Mouse (Mus musculus) thymus, adult 2 months (tissue): ENCODE data around the gene C2cd2. TPM values are rescaled to one million over a fixed set of nuclear protein-coding genes. Genes with fewer than 3 reads are reported as not detected.

Experiments
- DNase-seq: peaks from one replicate; pipeline ENCODE4 v3.0.0; 2021
- H3K27ac ChIP-seq: fragments of 200-500 bp; 2 replicates; pipeline ENCODE4 v1.5.1; 2012; ENCODE audit warnings: low read length, control low read depth; ENCODE audit not compliant: control insufficient read depth, insufficient read depth
- H3K27me3 ChIP-seq: fragments of 200-500 bp; 2 replicates; pipeline ENCODE4 v1.6.1; 2012; ENCODE audit warnings: mild to moderate bottlenecking, low read length, moderate library complexity, mixed read lengths; ENCODE audit not compliant: control insufficient read depth, insufficient read depth
- H3K36me3 ChIP-seq: fragments of 200-500 bp; 2 replicates; pipeline ENCODE4 v1.6.1; 2012; ENCODE audit warnings: mild to moderate bottlenecking, low read length, moderate library complexity; ENCODE audit not compliant: control insufficient read depth, insufficient read depth
- H3K4me1 ChIP-seq: fragments of 200-500 bp; replicated peaks from 2 replicates; pipeline ENCODE4 v1.6.1; 2012; ENCODE audit warnings: low read length; ENCODE audit not compliant: control insufficient read depth, insufficient read depth
- H3K4me3 ChIP-seq: fragments of 200-500 bp; 2 replicates; pipeline ENCODE4 v1.5.1; 2012; ENCODE audit warnings: mild to moderate bottlenecking, low read length, control low read depth, moderate library complexity; ENCODE audit not compliant: control insufficient read depth, insufficient read depth
- CTCF ChIP-seq: fragments of 200-500 bp; IDR thresholded peaks from 2 replicates; pipeline ENCODE4 v1.5.1; 2012; ENCODE audit warnings: mild to moderate bottlenecking, control low read depth, low read length, moderate library complexity, borderline replicate concordance; ENCODE audit not compliant: control insufficient read depth, poor library complexity, insufficient read depth; ENCODE audit errors: extremely low read depth
- POLR2A ChIP-seq: fragments of 200-500 bp; IDR thresholded peaks from 2 replicates; pipeline ENCODE4 v1.6.1; 2012; ENCODE audit warnings: mild to moderate bottlenecking, low read length, control low read depth, moderate library complexity; ENCODE audit not compliant: control insufficient read depth, poor library complexity, insufficient read depth; ENCODE audit errors: extremely low read depth
- WGBS: fragments of 180-500 bp; shearing (Covaris S2); methylation state at CpG from one replicate; pipeline ENCODE4 v1.1.7; 2018; 5-methylcytosine and 5-hydroxymethylcytosine counted together
- polyA plus RNA-seq: library from polyadenylated mRNA; depleted of rRNA; stranded (reverse); fragments of >200 nt; gene quantifications from 2 replicates; pipeline ENCODE4 v1.2.3, GENCODE M21; 2012

The C2cd2 gene
- polyA plus RNA-seq, 1 experiment, result 11.7 TPM

GRCm38 (mm10) chr16:97927331-97927938, 35.0 kb downstream of the C2cd2 start:
- Histone ChIP-seq H3K27ac (no peak overlapping the region), H3K36me3 (no peaks in the 10 kb centered on the region), H3K27me3 (no peaks in the 10 kb centered on the region), H3K4me1 (0 out of 2 replicates have a peak, but pooled peaks cover 3% of the 10 kb centered on the region), H3K4me3 (no peak overlapping the region)
- no peak for DNase-seq
- TF ChIP-seq POLR2A, result no peak
- TF ChIP-seq CTCF, result no peak
- 80% methylated on average over 3 of the region's 3 CpGs for WGBS

DNA sequence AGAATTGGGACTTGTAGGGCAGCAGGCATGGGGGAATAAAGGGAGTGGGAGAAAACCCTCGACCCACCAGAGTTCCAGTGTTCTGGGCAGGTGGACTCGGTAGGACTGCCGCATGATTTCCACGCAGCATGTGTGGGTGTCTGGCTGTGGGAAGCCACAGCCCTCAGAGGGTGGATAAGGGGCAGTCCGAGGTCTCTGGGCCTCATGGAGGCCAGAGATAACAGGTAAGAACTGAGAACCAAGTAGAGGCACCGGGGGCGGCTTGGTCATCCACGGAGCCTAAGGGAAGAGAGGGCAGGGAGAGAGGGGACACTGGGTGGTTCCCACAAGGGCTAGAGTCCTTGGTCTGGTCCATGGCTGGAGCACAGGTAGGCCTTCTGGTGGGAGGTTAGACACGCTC, 36.0 kb downstream of the C2cd2 start:
- no peak for DNase-seq
- no peaks in the 10 kb centered on the region for H3K27me3 ChIP-seq
- 88% methylated on average over 9 of the region's 9 CpGs for WGBS
- no peak overlapping the region for H3K4me3 ChIP-seq
- no peak overlapping the region for H3K27ac ChIP-seq
- peaks cover 6% of the 10 kb centered on the region; the same call in 1 of the 2 replicates for H3K4me1 ChIP-seq
- H3K36me3 ChIP-seq, result no peaks in the 10 kb centered on the region
- no peak for TF ChIP-seq POLR2A
- TF ChIP-seq CTCF, result no peak

DNA sequence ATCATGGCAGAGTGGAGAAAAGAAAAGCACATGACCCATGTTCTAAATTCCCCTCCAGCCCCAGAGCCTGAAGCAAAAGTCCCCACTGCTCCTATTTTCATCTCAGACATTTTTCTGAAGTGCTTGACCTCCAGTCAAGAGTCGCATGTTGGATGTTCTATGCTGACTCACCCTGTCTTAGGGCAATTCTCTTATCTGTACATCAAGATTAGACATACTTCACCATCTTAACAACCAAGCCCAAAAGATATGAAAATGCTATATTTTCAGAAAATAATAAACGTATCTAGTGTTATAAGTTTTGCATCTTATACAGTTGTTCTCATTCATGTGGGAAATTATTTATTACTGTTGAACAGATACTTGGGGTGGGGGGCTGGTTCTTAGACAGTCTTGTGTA, 36.6 kb downstream of the C2cd2 start:
- WGBS, result 82% methylated on average over 2 of the region's 2 CpGs
- TF ChIP-seq POLR2A (no peak), CTCF (no peak)
- Histone ChIP-seq H3K27ac (no peak overlapping the region), H3K27me3 (no peaks in the 10 kb centered on the region), H3K4me1 (peaks cover 6% of the 10 kb centered on the region; the same call in 1 of the 2 replicates), H3K4me3 (no peak overlapping the region), H3K36me3 (no peaks in the 10 kb centered on the region)
- DNase-seq, result no peak

- no peak for DNase-seq
- no peaks in the 10 kb centered on the region for H3K27me3 ChIP-seq
Measured at GRCm38 (mm10) chr16:97923700-97924099, 38.7 kb downstream of the C2cd2 start.

DNA sequence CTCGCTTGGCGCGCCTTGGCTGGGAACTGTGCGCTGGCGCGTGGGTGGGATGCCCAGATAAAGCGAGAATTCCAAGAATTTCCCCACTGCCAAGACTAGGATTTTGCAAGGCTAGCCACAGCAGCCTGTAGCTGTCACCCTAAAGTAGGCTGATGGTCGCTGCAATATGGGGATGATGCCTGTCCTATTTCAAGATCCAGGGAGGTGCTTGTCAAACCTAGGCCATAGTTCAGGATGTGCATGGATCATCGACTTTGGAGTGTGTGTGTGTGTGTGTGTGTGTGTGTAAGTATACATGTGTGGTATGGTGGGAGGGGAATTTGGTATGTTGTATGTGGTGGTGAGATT, 39.6 kb downstream of the C2cd2 start:
- no peak for DNase-seq
- H3K4me1 ChIP-seq, result peaks cover 6% of the 10 kb centered on the region; the same call in 1 of the 2 replicates
- H3K4me3 ChIP-seq, result peak overlapping the region; percentile 84
- H3K27ac ChIP-seq, result no peak overlapping the region
- WGBS, result 3% methylated on average over 9 of the region's 9 CpGs
- H3K27me3 ChIP-seq, result no peaks in the 10 kb centered on the region
- TF ChIP-seq POLR2A (no peak), CTCF (no peak)
- H3K36me3 ChIP-seq, result no peaks in the 10 kb centered on the region

More at GRCm38 (mm10) chr16:97923700-97924099, 38.7 kb downstream of the C2cd2 start:
- 93% methylated on average over 1 of the region's 1 CpGs for WGBS
- H3K36me3 ChIP-seq, result no peaks in the 10 kb centered on the region
- H3K27ac ChIP-seq, result no peak overlapping the region
- TF ChIP-seq CTCF (no peak), POLR2A (no peak)
- peaks cover 6% of the 10 kb centered on the region; the same call in 1 of the 2 replicates for H3K4me1 ChIP-seq
- H3K4me3 ChIP-seq, result no peak overlapping the region

DNA sequence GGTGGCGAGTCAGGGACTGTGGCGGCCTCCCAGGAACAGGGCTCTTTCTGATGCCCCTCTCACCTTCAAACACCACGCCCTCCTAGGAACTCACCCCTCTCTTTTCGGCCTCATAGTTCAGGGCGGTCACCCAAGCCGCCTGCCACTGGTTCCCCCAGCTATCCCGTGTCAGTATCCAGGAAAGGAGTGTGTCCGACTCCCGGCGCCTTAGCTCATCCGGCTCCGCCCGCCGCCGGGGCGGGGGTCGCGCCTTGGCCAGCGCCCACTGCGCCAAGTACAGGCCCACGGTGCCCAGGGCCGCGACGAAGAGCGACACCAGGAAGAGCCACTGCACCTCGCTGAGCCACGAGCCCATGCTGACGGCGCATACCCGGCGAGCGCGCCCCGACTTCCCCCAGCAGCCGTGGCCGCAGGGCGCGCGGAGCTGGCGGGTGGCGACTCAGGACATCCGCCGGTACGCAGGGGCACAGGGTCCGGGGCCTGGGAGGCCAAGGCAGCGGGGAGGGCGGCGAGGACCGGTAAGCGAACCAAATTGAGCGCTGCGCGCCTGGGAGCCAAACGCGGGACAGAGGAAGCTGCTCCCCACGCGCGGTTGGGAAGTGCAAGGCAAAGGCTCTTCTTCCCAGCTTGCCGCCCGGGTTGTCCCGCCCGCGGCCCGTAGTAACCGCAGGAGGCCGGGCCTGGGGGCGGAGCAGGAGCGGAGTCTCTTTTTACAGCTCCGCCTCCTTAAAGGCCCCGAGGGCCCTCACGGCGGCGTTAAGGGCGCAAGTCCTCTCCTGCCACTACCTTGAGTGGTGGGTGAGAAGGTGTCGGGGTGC, 40.2 kb downstream of the C2cd2 start:
- peak; percentile 74 for DNase-seq
- no peaks in the 10 kb centered on the region for H3K36me3 ChIP-seq
- WGBS, result under 1% methylated on average over 75 of the region's 75 CpGs
- peaks cover 6% of the 10 kb centered on the region; the same call in 1 of the 2 replicates for H3K4me1 ChIP-seq
- H3K27ac ChIP-seq, result no peak overlapping the region
- peak overlapping the region; percentile 84 for H3K4me3 ChIP-seq
- H3K27me3 ChIP-seq, result no peaks in the 10 kb centered on the region
- TF ChIP-seq CTCF, result 0 out of 2 replicates have a peak, but pooled peaks have one; percentile 17
- no peak for TF ChIP-seq POLR2A
